Mouse (Mus musculus): Measurements from ENCODE around the gene Rab1b. TPM values are rescaled to one million over a fixed set of nuclear protein-coding genes. Genes with fewer than 3 reads are reported as not detected.

Rab1b gene
- total RNA-seq, 2 experiments from 2014 or later, result 188 to 191 TPM

GRCm38 (mm10) chr19:5050047-5050905 lies 56.6 kb downstream of the Rab1b start, which contains the start of gene Rin1:
Gene Rin1 (plus strand): TSS chr19:5050481.
- DNase-seq, result peak; percentile 49

- DNase-seq, result no peak
Measured at GRCm38 (mm10) chr19:5049325-5049724, 57.5 kb downstream of the Rab1b start.

Other genes starting within 250 kb of the Rab1b start
- gene Actn3, start 229.2 kb downstream of the Rab1b start, total RNA-seq (2021), result 1 to 10 TPM in 1 of 2 experiments, under 1 TPM in 1; 0.38 to 2.2 TPM
- gene Zdhhc24, start 228.4 kb downstream of the Rab1b start, total RNA-seq (2021), result 1 to 10 TPM; 4.8 to 5.2 TPM
- 1 to 10 TPM; 4.3 to 4.6 TPM for gene Bbs1, start 200.4 kb downstream of the Rab1b start, total RNA-seq (2021)
- gene Dpp3, start 178.8 kb downstream of the Rab1b start, total RNA-seq (2021), result 10 to 100 TPM; 39.7 to 40.2 TPM
- 1 to 10 TPM in 1 of 2 experiments, under 1 TPM in 1; 0.71 to 1.2 TPM for gene Peli3, start 163.9 kb downstream of the Rab1b start, total RNA-seq (2021)
- 10 to 100 TPM; 60.9 to 63.8 TPM for gene Mrpl11, start 144.9 kb downstream of the Rab1b start, total RNA-seq (2021)
- gene Npas4, start 116.8 kb downstream of the Rab1b start, total RNA-seq (2021), result under 1 TPM; 0.57 to 0.68 TPM
- gene Slc29a2, start 83.2 kb downstream of the Rab1b start, total RNA-seq (2021), result 10 to 100 TPM; 20.0 to 20.8 TPM
- 10 to 100 TPM; 33.0 to 36.8 TPM for gene B4gat1, start 68.2 kb downstream of the Rab1b start, total RNA-seq (2021)
- 1 to 10 TPM; 1.6 to 2.0 TPM for gene AC124502.3, start 68.2 kb downstream of the Rab1b start, total RNA-seq (2021)
- gene Brms1, start 65.7 kb downstream of the Rab1b start, total RNA-seq (2021), result 10 to 100 TPM; 16.7 to 18.2 TPM
- gene Rin1, start 56.6 kb downstream of the Rab1b start, total RNA-seq (2021), result 1 to 10 TPM; 2.2 to 2.9 TPM
- gene Cd248, start 39.0 kb downstream of the Rab1b start, total RNA-seq (2021), result 10 to 100 TPM; 25.8 to 27.1 TPM
- gene Tmem151a, start 21.5 kb downstream of the Rab1b start, total RNA-seq (2021), result 1 to 10 TPM; 3.8 to 4.1 TPM
- gene Yif1a, start 18.5 kb downstream of the Rab1b start, total RNA-seq (2021), result 10 to 100 TPM; 70.2 to 72.5 TPM
- gene Cnih2, start 8.6 kb downstream of the Rab1b start, total RNA-seq (2021), result 1 to 10 TPM; 1.8 to 2.1 TPM
- 10 to 100 TPM; 43.7 to 43.8 TPM for gene Klc2, start 11.5 kb upstream of the Rab1b start, total RNA-seq (2021)
- gene Pacs1, start 166.0 kb upstream of the Rab1b start, total RNA-seq (2021), result 10 to 100 TPM; 27.6 to 28.7 TPM
- 100 to 1,000 TPM; 136 to 139 TPM for gene Sf3b2, start 188.4 kb upstream of the Rab1b start, total RNA-seq (2021)
- gene Gal3st3, start 191.3 kb upstream of the Rab1b start, total RNA-seq (2021), result 1 to 10 TPM; 7.4 to 9.3 TPM
- not detected for gene Catsper1, start 228.7 kb upstream of the Rab1b start, total RNA-seq (2021)
- 1 to 10 TPM in 1 of 2 experiments, under 1 TPM in 1; 0.81 to 3.0 TPM for gene Cst6, start 242.5 kb upstream of the Rab1b start, total RNA-seq (2021)

Measured in heart, postnatal 4 days (tissue).